Mouse (Mus musculus): ENCODE data around the gene Hoxa4. TPM values are rescaled to one million over a fixed set of nuclear protein-coding genes. Genes with fewer than 3 reads are reported as not detected.

Hoxa4 gene
- polyA plus RNA-seq, 1 experiment from 2014 or later, result 0.30 TPM

GRCm38 (mm10) chr6:52182030-52182429, 9.5 kb downstream of the Hoxa4 start:
- ATAC-seq (ENCODE audit: low read depth) (no peak), DNase-seq (no peak)
- H3K36me3 ChIP-seq, result no peaks in the 10 kb centered on the region
- no peak overlapping the region for H3K4me2 ChIP-seq
- no peak overlapping the region for H3K4me3 ChIP-seq (replicated peaks)
- H3K9me3 ChIP-seq (replicated peaks), result no peaks in the 10 kb centered on the region
- 28% methylated on average over 2 of the region's 2 CpGs for WGBS (ENCODE audit: insufficient replicate concordance)
- peaks cover 100% of the 10 kb centered on the region for H3K27me3 ChIP-seq
- H3K4me1 ChIP-seq (replicated peaks), result peaks cover 8% of the 10 kb centered on the region
- H3K9ac ChIP-seq, result no peak overlapping the region
- no peak overlapping the region for H3K27ac ChIP-seq

- no peak overlapping the region for H3K9ac ChIP-seq
- peaks cover 100% of the 10 kb centered on the region for H3K27me3 ChIP-seq
- H3K36me3 ChIP-seq, result no peaks in the 10 kb centered on the region
- H3K4me3 ChIP-seq (replicated peaks), result no peak overlapping the region
- peaks cover 8% of the 10 kb centered on the region for H3K4me1 ChIP-seq (replicated peaks)
- WGBS (ENCODE audit: insufficient replicate concordance), result 33% methylated on average over 3 of the region's 3 CpGs
- DNase-seq (no peak), ATAC-seq (ENCODE audit: low read depth) (no peak)
- H3K9me3 ChIP-seq (replicated peaks), result no peaks in the 10 kb centered on the region
- no peak overlapping the region for H3K4me2 ChIP-seq
- no peak overlapping the region for H3K27ac ChIP-seq
These were observed 10.8 kb downstream of the Hoxa4 start for GRCm38 (mm10) chr6:52180726-52181125.

GRCm38 (mm10) chr6:52180213-52180710, 11.3 kb downstream of the Hoxa4 start:
- Histone ChIP-seq H3K4me2 (peak overlapping the region; percentile 23; the same call in 1 of the 2 replicates), H3K4me3 (replicated peaks) (no peak overlapping the region), H3K9ac (0 out of 2 replicates have a peak overlapping the region, but pooled peaks have one; percentile 39), H3K36me3 (no peaks in the 10 kb centered on the region), H3K27ac (no peak overlapping the region), H3K4me1 (replicated peaks) (peaks cover 8% of the 10 kb centered on the region), H3K27me3 (peaks cover 100% of the 10 kb centered on the region), H3K9me3 (replicated peaks) (no peaks in the 10 kb centered on the region)
- 20% methylated on average over 11 of the region's 11 CpGs for WGBS (ENCODE audit: insufficient replicate concordance)
- DNase-seq (no peak), ATAC-seq (ENCODE audit: low read depth) (no peak)

- no peak overlapping the region for H3K27ac ChIP-seq
- H3K9ac ChIP-seq, result peak overlapping the region; percentile 39
- peak overlapping the region; percentile 6; the same call in 1 of the 2 replicates for H3K4me3 ChIP-seq (replicated peaks)
- DNase-seq (no peak), ATAC-seq (ENCODE audit: low read depth) (no peak)
- H3K36me3 ChIP-seq, result no peaks in the 10 kb centered on the region
- H3K4me2 ChIP-seq, result peak overlapping the region; percentile 23
- WGBS (ENCODE audit: insufficient replicate concordance), result 5% methylated on average over 10 of the region's 10 CpGs
- H3K4me1 ChIP-seq (replicated peaks), result peaks cover 8% of the 10 kb centered on the region
- no peaks in the 10 kb centered on the region for H3K9me3 ChIP-seq (replicated peaks)
- peaks cover 100% of the 10 kb centered on the region for H3K27me3 ChIP-seq
These were observed 11.9 kb downstream of the Hoxa4 start for GRCm38 (mm10) chr6:52179690-52180089.

GRCm38 (mm10) chr6:52178918-52179665, 12.5 kb downstream of the Hoxa4 start:
- DNase-seq, result no peak
- no peak for ATAC-seq (ENCODE audit: low read depth)
- Histone ChIP-seq H3K27ac (no peak overlapping the region), H3K9ac (peak overlapping the region; percentile 39), H3K4me1 (replicated peaks) (peaks cover 8% of the 10 kb centered on the region), H3K36me3 (no peaks in the 10 kb centered on the region), H3K27me3 (peaks cover 100% of the 10 kb centered on the region), H3K9me3 (replicated peaks) (no peaks in the 10 kb centered on the region), H3K4me3 (replicated peaks) (0 out of 2 replicates have a peak overlapping the region, but pooled peaks have one; percentile 6), H3K4me2 (peak overlapping the region; percentile 23)
- WGBS (ENCODE audit: insufficient replicate concordance), result 7% methylated on average over 4 of the region's 4 CpGs

GRCm38 (mm10) chr6:52177806-52178205, 13.7 kb downstream of the Hoxa4 start:
- Histone ChIP-seq H3K4me1 (replicated peaks) (peaks cover 2% of the 10 kb centered on the region; the same call in 1 of the 2 replicates), H3K4me3 (replicated peaks) (peak overlapping the region; percentile 43), H3K4me2 (peak overlapping the region; percentile 35), H3K36me3 (no peaks in the 10 kb centered on the region), H3K27ac (no peak overlapping the region), H3K9ac (peak overlapping the region; percentile 30), H3K9me3 (replicated peaks) (no peaks in the 10 kb centered on the region), H3K27me3 (peaks cover 100% of the 10 kb centered on the region)
- WGBS (ENCODE audit: insufficient replicate concordance), result 7% methylated on average over 9 of the region's 9 CpGs
- ATAC-seq (ENCODE audit: low read depth) (no peak), DNase-seq (no peak)

GRCm38 (mm10) chr6:52177061-52177735, 14.4 kb downstream of the Hoxa4 start, which contains the start of gene 5730596B20Rik:
5730596B20Rik (plus strand) TSS chr6:52177498.
- peak within 1 kb of the TSS; percentile 43 for H3K4me3 ChIP-seq (replicated peaks)
- H3K36me3 ChIP-seq, result no peaks in the 10 kb centered on the region
- H3K9ac ChIP-seq, result peak within 1 kb of the TSS; percentile 30
- no peaks in the 10 kb centered on the region for H3K9me3 ChIP-seq (replicated peaks)
- DNase-seq (no peak), ATAC-seq (ENCODE audit: low read depth) (no peak)
- peaks cover 8% of the 10 kb centered on the region for H3K4me1 ChIP-seq (replicated peaks)
- peaks cover 100% of the 10 kb centered on the region for H3K27me3 ChIP-seq
- H3K27ac ChIP-seq, result peak within 1 kb of the TSS; percentile 39; the same call in 1 of the 2 replicates
- 2% methylated on average over 36 of the region's 36 CpGs for WGBS (ENCODE audit: insufficient replicate concordance)
- H3K4me2 ChIP-seq, result peak within 1 kb of the TSS; percentile 39

- H3K4me2 ChIP-seq, result peak overlapping the region; percentile 39
These were observed 15.2 kb downstream of the Hoxa4 start for GRCm38 (mm10) chr6:52176391-52176790.

GRCm38 (mm10) chr6:52175864-52176263, 15.7 kb downstream of the Hoxa4 start:
- Histone ChIP-seq H3K9me3 (replicated peaks) (no peaks in the 10 kb centered on the region), H3K27me3 (peaks cover 100% of the 10 kb centered on the region), H3K9ac (peak overlapping the region; percentile 50), H3K4me2 (peak overlapping the region; percentile 39), H3K27ac (peak overlapping the region; percentile 66; the same call in 1 of the 2 replicates), H3K36me3 (no peaks in the 10 kb centered on the region), H3K4me1 (replicated peaks) (peaks cover 8% of the 10 kb centered on the region), H3K4me3 (replicated peaks) (peak overlapping the region; percentile 43)
- no peak for DNase-seq
- ATAC-seq (ENCODE audit: low read depth), result no peak
- under 1% methylated on average over 17 of the region's 35 CpGs for WGBS (ENCODE audit: insufficient replicate concordance)

More at GRCm38 (mm10) chr6:52176391-52176790, 15.2 kb downstream of the Hoxa4 start:
- DNase-seq, result no peak
- H3K4me1 ChIP-seq (replicated peaks), result peaks cover 8% of the 10 kb centered on the region
- WGBS (ENCODE audit: insufficient replicate concordance), result 3% methylated on average over 6 of the region's 6 CpGs
- H3K4me3 ChIP-seq (replicated peaks), result peak overlapping the region; percentile 43
- peak overlapping the region; percentile 39; the same call in 1 of the 2 replicates for H3K27ac ChIP-seq
- H3K9ac ChIP-seq, result 0 out of 2 replicates have a peak overlapping the region, but pooled peaks have one; percentile 30
- H3K27me3 ChIP-seq, result peaks cover 100% of the 10 kb centered on the region
- no peak for ATAC-seq (ENCODE audit: low read depth)
- no peaks in the 10 kb centered on the region for H3K36me3 ChIP-seq
- H3K9me3 ChIP-seq (replicated peaks), result no peaks in the 10 kb centered on the region

- WGBS (ENCODE audit: insufficient replicate concordance), result 3% methylated on average over 41 of the region's 41 CpGs
- Histone ChIP-seq H3K9ac (peak overlapping the region; percentile 50), H3K9me3 (replicated peaks) (no peaks in the 10 kb centered on the region), H3K27ac (peak overlapping the region; percentile 66), H3K36me3 (no peaks in the 10 kb centered on the region), H3K4me2 (peak overlapping the region; percentile 39; the same call in 1 of the 2 replicates), H3K27me3 (peaks cover 100% of the 10 kb centered on the region), H3K4me3 (replicated peaks) (peak overlapping the region; percentile 43), H3K4me1 (replicated peaks) (peaks cover 11% of the 10 kb centered on the region)
- no peak for ATAC-seq (ENCODE audit: low read depth)
- DNase-seq, result no peak
These were observed 16.4 kb downstream of the Hoxa4 start for GRCm38 (mm10) chr6:52174968-52175751.
